Mouse (Mus musculus) small intestine, adult 2 months (tissue): ENCODE results near the gene Clec18a.

Experiments used
- CTCF ChIP-seq: fragments of 200-500 bp; IDR thresholded peaks from 2 replicates; pipeline ENCODE4 v1.5.1; 2012; ENCODE audit warnings: low read depth, mild to moderate bottlenecking, control low read depth, inconsistent platforms, low read length, moderate library complexity, mixed read lengths; ENCODE audit not compliant: insufficient replicate concordance, insufficient read length; ENCODE audit errors: extremely low read depth
- POLR2A ChIP-seq: fragments of 200-500 bp; IDR thresholded peaks from 2 replicates; pipeline ENCODE4 v1.6.1; 2012; ENCODE audit warnings: low read depth, mild to moderate bottlenecking, control low read depth, inconsistent platforms, low read length, moderate library complexity

DNA sequence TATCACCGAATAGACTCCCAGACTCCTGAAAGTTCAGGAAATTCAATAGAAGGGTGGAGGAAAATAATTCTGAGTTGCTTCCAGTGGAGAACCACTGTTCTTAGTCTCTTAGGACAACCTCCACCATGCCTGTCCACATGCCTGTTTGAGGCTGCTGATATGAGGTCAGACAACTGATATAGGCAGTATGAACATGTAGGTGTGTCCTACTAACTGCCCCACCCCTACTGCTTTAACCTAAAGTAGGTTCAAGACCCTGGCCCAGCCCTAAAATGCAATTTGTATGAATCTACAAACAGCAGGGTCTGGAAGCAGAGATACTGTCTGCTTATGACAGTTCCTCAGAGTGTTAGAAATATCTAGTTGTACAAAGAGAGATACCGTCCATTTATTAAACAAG, 36.6 kb downstream of the Clec18a start:
- TF ChIP-seq CTCF (no peak), POLR2A (no peak)
